Mouse (Mus musculus) 3134 (cell line): ENCODE data around the gene Lrrc27.
A peak's percentile ranks its signal among the peaks of the same experiment; 100 is the strongest.

Experiments used
- DNase-seq: peaks from one replicate; pipeline ENCODE4 v3.0.0-alpha.2; 2011; ENCODE audit warnings: low spot score; ENCODE audit not compliant: insufficient read length; ENCODE audit errors: extremely low read depth

Lrrc27 gene

DNA sequence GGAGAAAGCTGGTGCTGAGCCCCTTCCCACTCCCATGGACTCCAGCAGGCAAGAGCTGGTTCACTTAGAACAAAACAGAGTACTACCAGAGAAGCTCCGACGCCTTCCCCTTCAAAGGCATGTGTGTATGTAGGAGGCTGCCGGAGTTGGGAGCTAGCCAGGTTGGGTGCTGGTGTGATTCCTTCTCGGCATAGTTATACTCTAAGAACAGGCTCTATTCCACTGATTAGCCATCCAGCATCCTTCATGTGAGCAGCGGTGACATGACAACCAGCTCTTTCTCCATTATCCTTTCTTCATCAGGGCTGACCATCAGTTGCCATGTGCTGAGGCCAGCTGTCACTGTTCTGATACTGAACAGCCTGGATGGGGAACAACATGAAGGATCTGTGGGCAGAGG, 59.1 kb downstream of the Lrrc27 start:
- DNase-seq, result no peak

DNA sequence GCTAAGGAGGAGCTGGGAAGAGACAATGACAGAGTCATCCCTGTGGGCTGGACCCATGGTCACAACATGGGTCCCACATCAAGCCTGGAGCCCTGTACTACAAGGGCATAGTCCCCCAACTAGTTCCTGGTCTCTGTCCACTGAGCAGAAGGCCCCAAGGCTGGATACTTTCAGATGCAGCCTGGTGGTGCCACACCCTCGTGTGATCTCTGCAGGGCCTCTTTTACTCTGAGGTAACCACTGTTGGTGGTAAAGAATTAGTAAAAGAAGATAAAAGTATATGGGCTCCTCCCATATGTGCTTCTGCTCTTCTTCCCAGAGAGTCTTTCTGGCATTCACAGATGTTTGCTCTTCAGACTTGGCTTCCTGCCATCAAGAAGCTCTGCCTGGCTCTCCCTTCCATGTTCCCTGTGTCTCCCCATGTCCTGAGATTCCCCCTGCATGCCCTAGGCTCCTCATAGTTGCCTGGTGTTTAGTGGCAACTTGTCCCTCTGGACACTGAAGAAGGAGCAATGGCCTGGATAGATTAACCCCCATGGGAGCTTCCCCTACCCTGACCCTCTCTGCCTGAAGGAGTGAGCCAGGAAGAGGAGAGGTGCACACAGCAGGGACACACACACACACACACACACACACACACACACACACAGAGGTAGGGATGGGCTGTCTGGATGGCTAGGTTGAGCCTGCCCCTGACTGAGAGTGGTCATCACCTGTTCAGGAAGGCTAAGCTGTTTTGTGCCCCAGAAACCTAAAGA, 60.0 kb downstream of the Lrrc27 start:
- no peak for DNase-seq

DNA sequence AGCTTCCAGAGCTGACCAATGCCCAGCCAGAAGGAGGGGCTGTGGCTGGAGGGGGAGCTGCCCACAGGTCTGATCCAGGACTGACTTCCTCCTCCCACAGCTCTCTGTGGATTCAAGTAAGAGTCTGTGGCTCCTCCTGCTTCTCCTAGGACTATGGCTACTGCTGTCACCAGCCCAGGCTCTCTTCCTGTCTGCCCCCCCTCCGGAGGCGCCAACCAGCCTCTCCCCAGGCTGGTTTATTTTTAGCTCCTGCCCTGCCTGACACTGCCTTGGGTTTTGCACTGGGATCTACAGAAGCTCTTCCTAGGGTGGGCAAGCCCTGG, 60.6 kb downstream of the Lrrc27 start:
- peak; percentile 68 for DNase-seq

GRCm38 (mm10) chr7:139275586-139275985, 62.8 kb downstream of the Lrrc27 start:
- no peak for DNase-seq

DNA sequence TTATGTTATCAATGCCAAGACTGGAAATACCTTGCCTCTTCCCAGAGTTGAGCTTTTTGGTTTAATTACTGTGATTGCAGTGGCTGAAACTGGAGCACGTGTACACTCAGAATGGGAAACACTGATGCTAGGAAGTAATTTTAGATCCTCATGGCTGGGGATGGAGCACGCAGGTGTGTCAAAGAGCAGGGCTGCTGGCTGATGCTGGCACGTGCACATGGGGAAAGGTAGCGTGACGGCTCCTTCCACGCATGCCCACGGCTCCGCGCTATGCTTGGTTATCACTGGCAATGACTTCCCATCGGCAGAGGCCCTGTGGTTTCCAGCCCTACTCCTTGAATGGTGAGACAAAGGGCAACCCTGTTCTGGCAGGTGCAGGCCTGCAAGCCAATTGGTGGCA, 63.4 kb downstream of the Lrrc27 start:
- no peak for DNase-seq

GRCm38 (mm10) chr7:139277536-139277935, 64.7 kb downstream of the Lrrc27 start:
- no peak for DNase-seq

DNA sequence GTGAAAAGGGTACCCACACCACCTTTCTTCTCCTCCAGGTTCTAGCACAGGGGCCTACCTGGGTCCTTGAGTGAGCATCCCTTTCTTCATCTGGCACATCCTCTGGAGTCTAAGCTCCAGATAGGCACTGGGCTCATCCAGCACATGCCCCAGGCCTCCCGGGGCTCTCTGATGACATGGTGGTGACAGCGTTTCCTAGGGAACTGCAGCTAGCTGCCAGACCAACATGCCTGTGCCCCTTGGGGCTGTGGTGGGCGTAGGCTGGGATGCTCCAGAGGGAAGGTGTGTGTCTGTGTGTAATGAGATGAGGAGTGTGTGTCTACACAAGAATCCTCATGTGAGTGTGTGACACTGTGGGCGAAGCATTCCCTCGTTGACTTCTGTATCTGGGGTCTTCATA, 66.8 kb downstream of the Lrrc27 start:
- no peak for DNase-seq

DNA sequence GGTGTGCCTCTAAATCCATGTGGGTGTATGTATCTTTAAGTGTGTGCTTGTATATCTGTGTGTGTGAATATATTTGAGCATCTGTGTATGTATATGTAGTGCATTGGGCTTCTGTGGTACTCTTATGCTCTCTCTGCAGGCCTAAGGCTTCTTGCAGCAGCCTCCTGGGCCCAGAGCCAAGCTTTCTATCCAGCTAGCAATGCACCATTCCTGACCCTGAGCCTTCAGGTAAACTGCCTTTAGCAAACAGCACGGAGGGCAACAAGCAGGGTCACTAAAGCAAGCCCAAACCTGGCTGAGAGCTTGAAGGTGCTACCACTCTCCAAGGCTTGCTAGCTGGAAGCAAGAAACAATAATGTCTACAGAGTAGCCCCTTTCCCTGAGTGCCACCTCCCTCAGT, 67.3 kb downstream of the Lrrc27 start:
- no peak for DNase-seq

GRCm38 (mm10) chr7:139281195-139281594, 68.4 kb downstream of the Lrrc27 start:
- DNase-seq, result peak; percentile 70

- DNase-seq, result no peak
Observed at GRCm38 (mm10) chr7:139282037-139282436, 69.2 kb downstream of the Lrrc27 start.

GRCm38 (mm10) chr7:139285295-139285943, 72.6 kb downstream of the Lrrc27 start:
- peak; percentile 58 for DNase-seq

DNA sequence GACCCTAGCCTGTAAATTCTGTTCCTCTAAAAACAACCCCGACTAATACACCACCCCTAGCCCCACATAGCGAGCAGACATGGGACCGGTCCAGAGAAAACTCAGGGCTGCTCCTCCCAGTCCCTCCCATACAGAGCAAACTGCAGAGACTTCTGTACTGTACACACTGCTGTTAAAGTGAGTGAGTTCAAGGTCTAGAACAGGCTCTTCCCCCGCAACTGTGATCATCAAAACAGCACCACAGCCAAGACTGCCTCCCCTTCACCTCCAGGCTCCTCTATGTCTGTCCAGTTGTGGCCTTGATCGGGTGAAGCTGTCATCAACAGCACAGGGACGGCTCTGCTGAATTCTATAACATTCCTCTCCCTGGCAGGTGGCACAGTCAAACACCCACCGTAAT, 75.8 kb downstream of the Lrrc27 start:
- no peak for DNase-seq
